Mouse (Mus musculus) cerebellum, adult 2 months (tissue): ENCODE results near the gene Kalrn. TPM values are rescaled to one million over a fixed set of nuclear protein-coding genes. Genes with fewer than 3 reads are reported as not detected.

Experiments
- DNase-seq, 2 experiments: peaks; one replicate each; pipeline ENCODE4 v3.0.0; 2021
- H3K27ac ChIP-seq: fragments of 200-500 bp; 2 replicates; pipeline ENCODE4 v1.5.1; 2012; ENCODE audit warnings: low read length, control low read depth, inconsistent platforms; ENCODE audit not compliant: insufficient read depth
- H3K27me3 ChIP-seq: fragments of 200-500 bp; 2 replicates; pipeline ENCODE4 v1.6.1; 2012; ENCODE audit warnings: inconsistent platforms, mild to moderate bottlenecking, low read length, moderate library complexity; ENCODE audit not compliant: control insufficient read depth, insufficient read depth
- H3K4me1 ChIP-seq: fragments of 200-500 bp; 2 replicates; pipeline ENCODE4 v1.6.1; 2011; ENCODE audit warnings: low read length; ENCODE audit not compliant: control insufficient read depth, insufficient read depth
- H3K4me3 ChIP-seq: fragments of 200-500 bp; replicated peaks from 2 replicates; pipeline ENCODE3; 2011; ENCODE audit warnings: mild to moderate bottlenecking, low read depth, low read length, control low read depth; ENCODE audit not compliant: insufficient read depth
- CTCF ChIP-seq: fragments of 200-500 bp; IDR thresholded peaks from 2 replicates; pipeline ENCODE4 v1.5.1; 2011; ENCODE audit warnings: low read depth, mild to moderate bottlenecking, control low read depth, low read length, moderate library complexity, borderline replicate concordance; ENCODE audit not compliant: insufficient read depth
- POLR2A ChIP-seq: fragments of 200-500 bp; IDR thresholded peaks from 2 replicates; pipeline ENCODE4 v1.6.1; 2011; ENCODE audit warnings: low read length, control low read depth, borderline replicate concordance; ENCODE audit not compliant: insufficient read depth
- WGBS: fragments of 180-500 bp; shearing (Covaris S2); methylation state at CpG from one replicate; pipeline ENCODE4 v1.1.7; 2018; 5-methylcytosine and 5-hydroxymethylcytosine counted together
- polyA plus RNA-seq: library from polyadenylated mRNA; depleted of rRNA; stranded (reverse); fragments of >200 nt; gene quantifications from 2 replicates; pipeline ENCODE4 v1.2.3, GENCODE M21; 2012

Gene Kalrn
- polyA plus RNA-seq, 1 experiment: 17.9 TPM

DNA sequence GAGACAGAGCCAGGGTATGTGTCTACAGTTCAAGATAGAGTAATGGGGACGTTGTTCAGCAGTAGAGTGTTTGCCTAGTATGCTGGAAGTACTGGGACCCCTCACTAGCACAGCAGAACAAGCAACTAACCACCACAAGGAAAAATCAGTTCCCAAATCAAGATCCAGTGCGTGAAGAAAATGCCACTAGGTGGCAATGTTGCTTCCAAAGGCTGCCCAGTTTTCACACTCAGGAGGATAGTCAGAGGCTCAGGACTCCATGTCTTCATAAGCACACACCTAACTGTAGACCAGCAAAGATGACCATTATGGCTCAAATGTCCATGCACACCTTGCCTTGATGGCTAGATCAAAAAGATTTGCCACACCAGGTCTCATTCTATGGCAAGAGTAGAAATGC, 454.0 kb downstream of the Kalrn start:
- 23% methylated on average over 2 of the region's 2 CpGs for WGBS
- H3K4me3 ChIP-seq: no peak overlapping the region
- no peaks in the 10 kb centered on the region for H3K27me3 ChIP-seq
- peak in 1 of 2 experiments; percentile 13 for DNase-seq
- TF ChIP-seq POLR2A (no peak), CTCF (peak; percentile 50; the same call in 1 of the 2 replicates)
- H3K27ac ChIP-seq: no peak overlapping the region
- H3K4me1 ChIP-seq: no peaks in the 10 kb centered on the region

DNA sequence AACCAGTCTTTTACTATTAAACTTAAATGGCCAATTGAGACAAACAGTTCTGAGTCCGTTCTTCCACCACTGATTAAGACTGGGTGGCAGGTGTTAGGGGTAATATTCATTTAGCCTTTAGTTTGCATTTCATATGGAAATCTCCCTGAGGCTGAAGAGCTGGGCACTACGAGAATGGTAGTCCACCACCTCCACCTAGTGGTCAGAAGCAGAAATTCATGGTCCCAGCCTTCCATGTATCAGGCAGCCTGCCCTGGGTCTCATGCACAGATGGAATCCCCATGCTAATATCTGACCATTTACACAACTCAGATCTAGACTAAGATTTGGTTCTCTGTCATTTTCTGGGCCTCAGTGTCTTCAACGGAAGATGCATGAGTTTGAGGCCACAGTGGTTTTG, 458.7 kb downstream of the Kalrn start:
- TF ChIP-seq CTCF (peak; percentile 97), POLR2A (no peak)
- peak; percentile 65 to 69 for DNase-seq
- WGBS: 5% methylated on average over 3 of the region's 3 CpGs
- Histone ChIP-seq H3K4me1 (no peaks in the 10 kb centered on the region), H3K4me3 (no peak overlapping the region), H3K27ac (no peak overlapping the region), H3K27me3 (no peaks in the 10 kb centered on the region)

DNA sequence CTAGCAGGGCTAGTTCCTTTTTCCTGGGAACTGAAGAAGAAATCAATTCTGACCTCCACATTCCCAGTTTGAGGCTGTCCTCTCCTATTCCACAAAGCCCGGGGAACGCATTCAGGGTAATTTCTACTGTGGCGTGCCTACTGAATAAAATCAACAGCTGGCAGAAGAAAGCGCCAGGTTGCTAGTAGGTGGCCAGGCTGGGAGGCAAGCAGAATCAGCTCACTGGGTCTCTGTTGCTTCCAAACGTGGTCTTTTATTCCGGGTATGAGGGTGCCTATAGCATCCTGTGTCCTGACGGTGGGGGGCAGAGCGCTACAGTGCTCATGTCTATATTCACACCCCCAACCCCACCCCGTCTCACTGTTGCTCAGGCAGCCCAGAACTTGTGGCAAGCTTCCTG, 460.2 kb downstream of the Kalrn start:
- Histone ChIP-seq H3K27ac (no peak overlapping the region), H3K4me3 (no peak overlapping the region), H3K4me1 (no peaks in the 10 kb centered on the region), H3K27me3 (no peaks in the 10 kb centered on the region)
- WGBS: 77% methylated on average over 9 of the region's 9 CpGs
- DNase-seq: no peak
- no peak for TF ChIP-seq CTCF
- no peak for TF ChIP-seq POLR2A

DNA sequence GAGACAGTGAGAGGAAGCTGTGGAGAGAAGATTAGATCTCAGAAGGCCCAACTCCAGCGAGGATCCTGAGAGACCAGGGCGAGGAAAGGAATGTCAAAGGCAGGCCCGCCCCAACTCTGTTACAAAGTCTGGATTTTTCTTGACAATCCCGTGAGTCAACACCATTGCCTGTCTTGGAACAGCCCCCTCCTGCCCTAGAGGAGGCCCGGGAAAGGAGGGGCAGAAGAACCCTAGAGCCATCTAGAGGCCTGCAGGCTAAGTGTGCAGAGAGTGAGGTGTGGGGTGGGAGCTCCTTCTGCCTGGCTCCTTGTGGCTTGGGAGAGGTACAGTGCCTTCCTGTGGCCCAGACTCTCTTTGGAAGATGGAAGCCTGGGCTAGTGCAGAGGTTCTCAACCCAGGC, 460.8 kb downstream of the Kalrn start:
- H3K27ac ChIP-seq: no peak overlapping the region
- H3K4me1 ChIP-seq: no peaks in the 10 kb centered on the region
- WGBS: 61% methylated on average over 5 of the region's 5 CpGs
- no peak overlapping the region for H3K4me3 ChIP-seq
- DNase-seq: no peak
- no peak for TF ChIP-seq CTCF
- no peak for TF ChIP-seq POLR2A
- H3K27me3 ChIP-seq: no peaks in the 10 kb centered on the region

DNA sequence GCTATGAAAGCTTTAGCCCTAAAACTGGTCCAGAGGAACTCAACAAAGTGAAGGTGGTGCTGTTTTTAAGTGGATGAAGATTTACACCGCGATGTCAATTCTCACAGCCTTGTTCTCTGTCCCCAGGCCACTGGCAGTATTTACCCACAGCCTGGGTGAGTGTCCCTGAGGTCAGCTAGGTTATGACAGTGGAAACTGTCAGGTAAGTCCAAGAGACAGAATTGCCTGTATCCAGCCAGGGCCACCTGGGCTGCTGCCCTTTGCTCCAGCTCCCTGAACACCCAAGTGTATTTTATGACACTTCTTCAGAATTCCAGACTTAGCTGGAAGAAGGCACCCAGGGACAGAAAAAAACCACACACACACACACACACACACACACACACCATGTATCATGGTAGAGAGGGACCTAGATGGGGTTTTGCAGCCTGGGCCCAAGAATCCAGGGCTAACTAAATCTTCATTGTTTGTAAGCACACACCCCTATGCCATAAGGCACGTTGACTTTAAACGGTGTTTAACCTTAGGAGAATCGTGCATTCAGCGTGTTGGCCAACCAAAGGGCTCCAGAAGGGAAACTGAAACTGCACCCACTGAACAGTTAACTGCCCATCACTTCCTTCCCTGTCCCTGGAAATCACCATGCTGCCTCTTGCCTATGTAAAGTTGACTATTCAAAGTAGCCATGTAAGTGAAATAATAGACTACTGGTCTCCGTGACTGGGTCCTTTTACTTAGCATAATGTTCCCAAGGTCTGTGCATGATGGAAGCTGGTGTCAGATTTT, 462.3 kb downstream of the Kalrn start:
- no peak for DNase-seq
- Histone ChIP-seq H3K27ac (no peak overlapping the region), H3K4me1 (no peaks in the 10 kb centered on the region), H3K4me3 (no peak overlapping the region), H3K27me3 (no peaks in the 10 kb centered on the region)
- TF ChIP-seq POLR2A (no peak), CTCF (no peak)
- WGBS: 91% methylated on average over 7 of the region's 7 CpGs

DNA sequence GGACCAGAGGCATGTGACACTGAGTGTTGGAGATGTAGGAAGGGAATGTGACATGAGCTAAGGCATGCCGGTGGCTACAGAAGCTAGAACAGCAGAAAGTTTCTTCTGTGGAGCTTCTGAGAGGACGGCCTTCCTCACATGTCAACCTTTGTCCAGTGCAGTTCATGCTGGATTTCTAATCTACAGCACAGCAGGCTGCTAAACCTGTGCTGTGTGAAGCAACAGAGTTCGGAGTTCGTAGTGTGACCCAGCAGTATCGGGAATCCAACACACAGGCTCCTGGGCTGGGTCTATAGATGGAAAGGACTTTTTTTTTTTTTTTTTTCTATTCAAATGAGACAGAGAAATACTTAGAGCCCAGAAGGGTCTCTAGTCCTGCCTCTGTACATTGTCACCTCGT, 468.9 kb downstream of the Kalrn start:
- Histone ChIP-seq H3K4me1 (peaks cover 8% of the 10 kb centered on the region; the same call in 1 of the 2 replicates), H3K27me3 (no peaks in the 10 kb centered on the region), H3K27ac (no peak overlapping the region), H3K4me3 (no peak overlapping the region)
- TF ChIP-seq CTCF (no peak), POLR2A (no peak)
- no peak for DNase-seq
- whole genome bisulfite sequencing: 92% methylated on average over 6 of the region's 6 CpGs

DNA sequence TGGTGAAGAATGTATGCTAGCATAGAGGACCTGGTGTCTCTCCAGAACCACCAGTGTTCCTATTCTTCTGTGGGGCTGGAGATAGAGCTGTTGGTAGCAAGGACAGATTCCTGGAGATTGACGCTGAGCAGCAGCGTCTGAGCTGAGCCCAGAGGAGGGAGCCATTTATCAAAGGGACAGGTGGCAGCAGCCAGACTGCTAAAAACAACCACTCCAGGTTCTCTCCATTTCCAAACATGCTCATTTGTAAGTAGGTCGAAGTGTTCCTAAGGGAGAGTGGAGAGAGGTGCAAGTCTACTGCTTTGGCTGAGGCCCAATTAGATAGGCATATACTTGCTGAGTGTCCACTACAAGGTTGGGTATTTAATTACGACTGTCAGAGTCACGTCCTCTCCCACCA, 470.6 kb downstream of the Kalrn start:
- no peak for TF ChIP-seq CTCF
- TF ChIP-seq POLR2A: no peak
- Histone ChIP-seq H3K4me1 (peaks cover 8% of the 10 kb centered on the region; the same call in 1 of the 2 replicates), H3K27me3 (no peaks in the 10 kb centered on the region), H3K27ac (no peak overlapping the region), H3K4me3 (no peak overlapping the region)
- peak; percentile 18 to 44 for DNase-seq
- WGBS: 32% methylated on average over 5 of the region's 5 CpGs

DNA sequence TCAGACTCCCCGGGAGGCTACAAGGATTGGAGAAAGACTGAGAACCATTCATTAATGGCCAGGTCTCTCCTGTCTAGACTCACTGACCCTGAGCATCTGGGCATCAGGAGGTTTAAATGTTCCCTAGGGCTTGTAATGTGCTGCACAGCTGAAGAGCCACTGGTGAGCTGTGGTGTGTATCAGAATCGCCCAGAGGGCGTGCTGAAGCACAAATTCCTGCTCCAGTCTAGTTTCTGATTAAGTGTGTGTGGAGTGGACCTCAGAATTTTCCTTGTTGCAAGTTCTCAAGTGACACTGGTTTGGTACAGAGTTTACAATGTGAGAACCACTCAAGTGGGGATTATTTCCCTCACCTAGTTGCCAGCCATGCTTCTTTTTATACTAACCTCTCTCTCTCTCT, 473.5 kb downstream of the Kalrn start:
- Histone ChIP-seq H3K27me3 (0 out of 2 replicates have a peak, but pooled peaks cover 2% of the 10 kb centered on the region), H3K4me1 (peaks cover 13% of the 10 kb centered on the region), H3K27ac (no peak overlapping the region), H3K4me3 (no peak overlapping the region)
- WGBS: 89% methylated on average over 3 of the region's 3 CpGs
- TF ChIP-seq POLR2A (no peak), CTCF (no peak)
- no peak for DNase-seq
